Mouse (Mus musculus) forebrain, postnatal 0 days (tissue): Measurements from ENCODE around the gene Flywch1. TPM values are rescaled to one million over a fixed set of nuclear protein-coding genes. Genes with fewer than 3 reads are reported as not detected.

ENCODE experiments used
- ATAC-seq: fragments of 200-750 bp; cut with Nextera tagmentation; 2 replicates; pipeline ENCODE4 v1.8.0; 2017; ENCODE audit warnings: mild to moderate bottlenecking, moderate library complexity
- DNase-seq: peaks from one replicate; pipeline ENCODE4 v3.0.0-alpha.2; 2015
- H3K27ac ChIP-seq: fragments of 300-500 bp; sonication (generic); 2 replicates; pipeline ENCODE4 v1.5.1; 2014; ENCODE audit warnings: low read depth, mild to moderate bottlenecking, antibody characterized with exemption, low read length, moderate library complexity, mixed read lengths
- H3K27me3 ChIP-seq: fragments of 300-500 bp; sonication (generic); 2 replicates; pipeline ENCODE4 v1.6.1; 2014; ENCODE audit warnings: mild to moderate bottlenecking, low read length, mixed read lengths; ENCODE audit not compliant: insufficient read depth
- H3K36me3 ChIP-seq: fragments of 300-500 bp; sonication (generic); 2 replicates; pipeline ENCODE4 v1.6.1; 2014; ENCODE audit warnings: mild to moderate bottlenecking, moderate library complexity; ENCODE audit not compliant: insufficient read depth
- H3K4me1 ChIP-seq: fragments of 300-500 bp; sonication (generic); 2 replicates; pipeline ENCODE4 v1.6.1; 2014; ENCODE audit warnings: antibody characterized with exemption; ENCODE audit not compliant: insufficient read depth
- H3K4me2 ChIP-seq: fragments of 300-500 bp; sonication (generic); 2 replicates; pipeline ENCODE4 v1.6.1; 2014; ENCODE audit warnings: low read depth, mild to moderate bottlenecking, moderate library complexity
- H3K4me3 ChIP-seq: fragments of 300-500 bp; sonication (generic); 2 replicates; pipeline ENCODE4 v1.5.1; 2014; ENCODE audit warnings: low read depth, low read length, mixed read lengths
- H3K9ac ChIP-seq: fragments of 300-500 bp; sonication (generic); 2 replicates; pipeline ENCODE4 v1.6.1; 2014; ENCODE audit warnings: mild to moderate bottlenecking
- H3K9me3 ChIP-seq: fragments of 300-500 bp; sonication (generic); 2 replicates; pipeline ENCODE4 v1.6.1; 2016; ENCODE audit warnings: low read length
- CTCF ChIP-seq: sonication (generic); IDR thresholded peaks from 2 replicates; pipeline ENCODE4 v1.5.1; 2016; ENCODE audit warnings: antibody characterized with exemption, control low read depth, low read depth
- WGBS: fragments of 180-500 bp; shearing (Covaris S2); extraction: QIAGEN DNeasy Blood & Tissue Kit; methylation state at CpG from one replicate; pipeline ENCODE4 v1.1.7; 2014; 5-methylcytosine and 5-hydroxymethylcytosine counted together
- polyA plus RNA-seq: library from polyadenylated mRNA; unstranded; fragments of >200 nt; fragmentation: Nextera tagmentation; extraction: Ambion mirVana; gene quantifications from 2 replicates; pipeline ENCODE4 v1.2.1, GENCODE M21; 2015
- total RNA-seq: library from RNA; depleted of rRNA; stranded (reverse); fragments of >200 nt; gene quantifications from 2 replicates; pipeline ENCODE4 v1.2.3, GENCODE M21; 2014; rRNA removed

Gene Flywch1
- total and polyA plus RNA-seq, 2 experiments from 2014 or later, result 135 to 189 TPM

GRCm38 (mm10) chr17:23717003-23717402, 54.4 kb downstream of the Flywch1 start:
- Histone ChIP-seq H3K27ac (no peak overlapping the region), H3K9me3 (no peaks in the 10 kb centered on the region), H3K27me3 (no peaks in the 10 kb centered on the region), H3K4me3 (no peak overlapping the region), H3K9ac (no peak overlapping the region), H3K36me3 (no peaks in the 10 kb centered on the region), H3K4me1 (no peaks in the 10 kb centered on the region), H3K4me2 (no peak overlapping the region)
- TF ChIP-seq CTCF, result no peak
- WGBS, result 63% methylated on average over 2 of the region's 2 CpGs
- DNase-seq (no peak), ATAC-seq (no peak)

GRCm38 (mm10) chr17:23706212-23706611, 65.2 kb downstream of the Flywch1 start:
- Histone ChIP-seq H3K27me3 (no peaks in the 10 kb centered on the region), H3K4me2 (no peak overlapping the region), H3K4me1 (no peaks in the 10 kb centered on the region), H3K4me3 (no peak overlapping the region), H3K9ac (no peak overlapping the region), H3K9me3 (no peaks in the 10 kb centered on the region), H3K27ac (no peak overlapping the region), H3K36me3 (no peaks in the 10 kb centered on the region)
- DNase-seq (peak; percentile 80), ATAC-seq (peak; percentile 83)
- TF ChIP-seq CTCF, result peak; percentile 88
- 0% methylated on average over 3 of the region's 3 CpGs for WGBS

- H3K27ac ChIP-seq, result no peak overlapping the region
- no peak overlapping the region for H3K9ac ChIP-seq
- no peak overlapping the region for H3K4me3 ChIP-seq
- no peaks in the 10 kb centered on the region for H3K4me1 ChIP-seq
- WGBS, result 79% methylated on average over 7 of the region's 7 CpGs
- H3K27me3 ChIP-seq, result no peaks in the 10 kb centered on the region
- no peak overlapping the region for H3K4me2 ChIP-seq
- H3K9me3 ChIP-seq, result no peaks in the 10 kb centered on the region
- no peak for ATAC-seq
- TF ChIP-seq CTCF, result no peak
- no peaks in the 10 kb centered on the region for H3K36me3 ChIP-seq
- no peak for DNase-seq
Measured at GRCm38 (mm10) chr17:23705525-23706104, 65.8 kb downstream of the Flywch1 start.

- no peaks in the 10 kb centered on the region for H3K27me3 ChIP-seq
- H3K4me2 ChIP-seq, result no peak overlapping the region
- no peaks in the 10 kb centered on the region for H3K36me3 ChIP-seq
- no peak for TF ChIP-seq CTCF
- H3K9me3 ChIP-seq, result no peaks in the 10 kb centered on the region
- H3K27ac ChIP-seq, result no peak overlapping the region
- H3K4me3 ChIP-seq, result no peak overlapping the region
- 51% methylated on average over 7 of the region's 7 CpGs for WGBS
- H3K9ac ChIP-seq, result no peak overlapping the region
- DNase-seq, result no peak
- no peak for ATAC-seq
- no peaks in the 10 kb centered on the region for H3K4me1 ChIP-seq
Measured at GRCm38 (mm10) chr17:23704741-23705140, 66.7 kb downstream of the Flywch1 start.

GRCm38 (mm10) chr17:23703301-23703700, 68.1 kb downstream of the Flywch1 start:
- no peak for TF ChIP-seq CTCF

More at GRCm38 (mm10) chr17:23703301-23703700, 68.1 kb downstream of the Flywch1 start:
- Histone ChIP-seq H3K9me3 (no peaks in the 10 kb centered on the region), H3K4me3 (no peak overlapping the region), H3K9ac (no peak overlapping the region), H3K4me1 (no peaks in the 10 kb centered on the region), H3K36me3 (no peaks in the 10 kb centered on the region), H3K4me2 (no peak overlapping the region), H3K27ac (no peak overlapping the region), H3K27me3 (peaks cover 7% of the 10 kb centered on the region; the same call in 1 of the 2 replicates)
- 76% methylated on average over 9 of the region's 9 CpGs for WGBS
- no peak for ATAC-seq
- DNase-seq, result no peak

Other genes starting within 250 kb of the Flywch1 start
- 16.9 and 18.8 TPM in 2 replicates for gene Zfp213, start 207.4 kb downstream of the Flywch1 start, total RNA-seq
- gene Zfp213, start 207.4 kb downstream of the Flywch1 start, polyA plus RNA-seq, result 10.7 and 10.9 TPM in 2 replicates
- 43.0 and 47.0 TPM in 2 replicates for gene Zfp13, start 172.1 kb downstream of the Flywch1 start, total RNA-seq
- gene Zfp13, start 172.1 kb downstream of the Flywch1 start, polyA plus RNA-seq, result 21.5 and 23.6 TPM in 2 replicates
- gene Zscan10, start 170.7 kb downstream of the Flywch1 start, total RNA-seq, result not detected in 2 replicates
- gene Zscan10, start 170.7 kb downstream of the Flywch1 start, polyA plus RNA-seq, result 0.18 and 0.21 TPM in 2 replicates
- 0.31 and 0.48 TPM in 2 replicates for gene Mmp25, start 126.3 kb downstream of the Flywch1 start, total RNA-seq
- gene Mmp25, start 126.3 kb downstream of the Flywch1 start, polyA plus RNA-seq, result 0.91 and 1.1 TPM in 2 replicates
- gene Bicdl2, start 111.1 kb downstream of the Flywch1 start, total RNA-seq, result 0.14 TPM in 1 of 2 replicates, not detected in the other
- gene Bicdl2, start 111.1 kb downstream of the Flywch1 start, polyA plus RNA-seq, result 0.12 TPM in 1 of 2 replicates, not detected in the other
- 82.3 and 84.6 TPM in 2 replicates for gene Hcfc1r1, start 98.0 kb downstream of the Flywch1 start, total RNA-seq
- 198 and 215 TPM in 2 replicates for gene Hcfc1r1, start 98.0 kb downstream of the Flywch1 start, polyA plus RNA-seq
- 14.7 and 18.2 TPM in 2 replicates for gene Thoc6, start 97.7 kb downstream of the Flywch1 start, total RNA-seq
- gene Thoc6, start 97.7 kb downstream of the Flywch1 start, polyA plus RNA-seq, result 18.0 and 21.1 TPM in 2 replicates
- 1.4 and 3.9 TPM in 2 replicates for gene Tnfrsf12a, start 94.1 kb downstream of the Flywch1 start, total RNA-seq
- gene Tnfrsf12a, start 94.1 kb downstream of the Flywch1 start, polyA plus RNA-seq, result 2.0 and 3.6 TPM in 2 replicates
- gene Cldn6, start 92.4 kb downstream of the Flywch1 start, total RNA-seq, result 0.31 and 1.8 TPM in 2 replicates
- 0.39 and 0.76 TPM in 2 replicates for gene Cldn6, start 92.4 kb downstream of the Flywch1 start, polyA plus RNA-seq
- 0.54 TPM in 1 of 2 replicates, not detected in the other for gene Cldn9, start 87.6 kb downstream of the Flywch1 start, total RNA-seq
- 0.25 and 0.62 TPM in 2 replicates for gene Cldn9, start 87.6 kb downstream of the Flywch1 start, polyA plus RNA-seq
- not detected in 2 replicates for gene 1520401A03Rik, start 48.8 kb downstream of the Flywch1 start, total RNA-seq
- gene 1520401A03Rik, start 48.8 kb downstream of the Flywch1 start, polyA plus RNA-seq, result not detected in 2 replicates
- 9.1 and 16.3 TPM in 2 replicates for gene Pkmyt1, start 45.3 kb downstream of the Flywch1 start, total RNA-seq
- 14.1 and 14.5 TPM in 2 replicates for gene Pkmyt1, start 45.3 kb downstream of the Flywch1 start, polyA plus RNA-seq
- 51.9 and 54.9 TPM in 2 replicates for gene Paqr4, start 30.7 kb downstream of the Flywch1 start, total RNA-seq
- 48.8 and 56.9 TPM in 2 replicates for gene Paqr4, start 30.7 kb downstream of the Flywch1 start, polyA plus RNA-seq
- gene Kremen2, start 25.8 kb downstream of the Flywch1 start, total RNA-seq, result 0.38 and 0.90 TPM in 2 replicates
- 0.23 and 0.82 TPM in 2 replicates for gene Kremen2, start 25.8 kb downstream of the Flywch1 start, polyA plus RNA-seq
- gene Flywch2, start 14.5 kb upstream of the Flywch1 start, total RNA-seq, result 55.0 and 69.2 TPM in 2 replicates
- 77.4 and 79.2 TPM in 2 replicates for gene Flywch2, start 14.5 kb upstream of the Flywch1 start, polyA plus RNA-seq
- 106 and 147 TPM in 2 replicates for gene Srrm2, start 18.9 kb upstream of the Flywch1 start, total RNA-seq
- gene Srrm2, start 18.9 kb upstream of the Flywch1 start, polyA plus RNA-seq, result 218 and 384 TPM in 2 replicates
- 1,186 and 1,488 TPM in 2 replicates for gene Elob, start 57.5 kb upstream of the Flywch1 start, total RNA-seq
- gene Elob, start 57.5 kb upstream of the Flywch1 start, polyA plus RNA-seq, result 1,394 and 1,814 TPM in 2 replicates
- gene Prss33, start 64.5 kb upstream of the Flywch1 start, total RNA-seq, result not detected in 2 replicates
- not detected in 2 replicates for gene Prss33, start 64.5 kb upstream of the Flywch1 start, polyA plus RNA-seq
- gene Prss32, start 72.3 kb upstream of the Flywch1 start, total RNA-seq, result 0.57 TPM in 1 of 2 replicates, not detected in the other
- 0.20 and 0.30 TPM in 2 replicates for gene Prss32, start 72.3 kb upstream of the Flywch1 start, polyA plus RNA-seq
- gene Prss41, start 72.6 kb upstream of the Flywch1 start, total RNA-seq, result 0.31 and 1.0 TPM in 2 replicates
- 1.0 and 1.3 TPM in 2 replicates for gene Prss41, start 72.6 kb upstream of the Flywch1 start, polyA plus RNA-seq
- not detected in 2 replicates for gene Prss21, start 96.5 kb upstream of the Flywch1 start, total RNA-seq
- not detected in 2 replicates for gene Prss21, start 96.5 kb upstream of the Flywch1 start, polyA plus RNA-seq
- gene Dcpp1, start 109.3 kb upstream of the Flywch1 start, total RNA-seq, result not detected in 2 replicates
- gene Dcpp1, start 109.3 kb upstream of the Flywch1 start, polyA plus RNA-seq, result not detected in 2 replicates
- gene Dcpp2, start 109.3 kb upstream of the Flywch1 start, total RNA-seq, result not detected in 2 replicates
- not detected in 2 replicates for gene Dcpp2, start 109.3 kb upstream of the Flywch1 start, polyA plus RNA-seq
- gene Dcpp3, start 145.9 kb upstream of the Flywch1 start, total RNA-seq, result not detected in 2 replicates
- gene Dcpp3, start 145.9 kb upstream of the Flywch1 start, polyA plus RNA-seq, result not detected in 2 replicates
- not detected in 2 replicates for gene Sbp, start 170.1 kb upstream of the Flywch1 start, total RNA-seq
- not detected in 2 replicates for gene Sbp, start 170.1 kb upstream of the Flywch1 start, polyA plus RNA-seq
- not detected in 2 replicates for gene Sbpl, start 183.7 kb upstream of the Flywch1 start, total RNA-seq
- not detected in 2 replicates for gene Sbpl, start 183.7 kb upstream of the Flywch1 start, polyA plus RNA-seq
- 0.19 TPM in 1 of 2 replicates, not detected in the other for gene Prss30, start 209.0 kb upstream of the Flywch1 start, total RNA-seq
- gene Prss30, start 209.0 kb upstream of the Flywch1 start, polyA plus RNA-seq, result 0.13 and 0.53 TPM in 2 replicates
- gene Prss22, start 226.5 kb upstream of the Flywch1 start, total RNA-seq, result not detected in 2 replicates
- gene Prss22, start 226.5 kb upstream of the Flywch1 start, polyA plus RNA-seq, result 0.10 TPM in 1 of 2 replicates, not detected in the other